Mouse (Mus musculus): Measurements from ENCODE around the gene Srpk2.
"Not testable (repeated sequence)": the region's sequence is repeated elsewhere in the genome, so short reads cannot be mapped to it uniquely, and the experiment has no call there.

Gene Srpk2

GRCm38 (mm10) chr5:23604036-23604705 lies 80.2 kb downstream of the Srpk2 start:
- DNase-seq = no peak

GRCm38 (mm10) chr5:23599750-23600537 lies 84.5 kb downstream of the Srpk2 start:
- DNase-seq = no peak

GRCm38 (mm10) chr5:23599171-23599570 lies 85.2 kb downstream of the Srpk2 start:
- DNase-seq = no peak

GRCm38 (mm10) chr5:23598491-23598890 lies 85.9 kb downstream of the Srpk2 start:
- no peak for DNase-seq

GRCm38 (mm10) chr5:23597999-23598398 lies 86.4 kb downstream of the Srpk2 start:
- no peak for DNase-seq

GRCm38 (mm10) chr5:23597260-23597864 lies 87.1 kb downstream of the Srpk2 start:
- no peak for DNase-seq

- DNase-seq = no peak
Measured at GRCm38 (mm10) chr5:23596326-23596965, 88.0 kb downstream of the Srpk2 start.

GRCm38 (mm10) chr5:23590298-23590697 lies 94.1 kb downstream of the Srpk2 start:
- not testable (repeated sequence) for DNase-seq

GRCm38 (mm10) chr5:23587614-23588013 lies 96.8 kb downstream of the Srpk2 start:
- DNase-seq = no peak

- no peak for DNase-seq
Measured at GRCm38 (mm10) chr5:23586531-23587453, 97.6 kb downstream of the Srpk2 start.

GRCm38 (mm10) chr5:23581484-23582060 lies 102.8 kb downstream of the Srpk2 start:
- no peak for DNase-seq

- no peak for DNase-seq
Measured at GRCm38 (mm10) chr5:23579120-23579880, 105.1 kb downstream of the Srpk2 start.

GRCm38 (mm10) chr5:23578322-23578957 lies 106.0 kb downstream of the Srpk2 start:
- no peak for DNase-seq

GRCm38 (mm10) chr5:23577847-23578246 lies 106.6 kb downstream of the Srpk2 start:
- DNase-seq = no peak

- no peak for DNase-seq
Measured at GRCm38 (mm10) chr5:23576336-23577094, 107.9 kb downstream of the Srpk2 start.

- no peak for DNase-seq
Measured at GRCm38 (mm10) chr5:23573942-23574341, 110.5 kb downstream of the Srpk2 start.

- no peak for DNase-seq
Measured at GRCm38 (mm10) chr5:23568188-23568587, 116.2 kb downstream of the Srpk2 start.

GRCm38 (mm10) chr5:23566382-23566781 lies 118.0 kb downstream of the Srpk2 start:
- DNase-seq = no peak

- no peak for DNase-seq
Measured at GRCm38 (mm10) chr5:23562278-23563060, 121.9 kb downstream of the Srpk2 start.

All from right cerebral cortex, postnatal 14 days (tissue).